Mouse (Mus musculus) myocyte (in vitro differentiated cells): ENCODE data around the gene Scube3.

Experiments used
- MYOD1 ChIP-seq, 3 experiments: IDR thresholded peaks; one replicate each; pipeline ENCODE4 v1.6.1; 2011; ENCODE audit warnings: control low read depth in 2 of 3, low read depth in 2 of 3, mild to moderate bottlenecking in 2 of 3, moderate library complexity in 1 of 3; ENCODE audit not compliant: insufficient read length in 2 of 3, control insufficient read depth in 1 of 3
- POLR2A ChIP-seq: IDR thresholded peaks from one replicate; pipeline ENCODE4 v1.6.1; 2011; ENCODE audit warnings: low read depth, mild to moderate bottlenecking, control low read depth, moderate library complexity; ENCODE audit not compliant: insufficient read length
- POLR2AphosphoS2 ChIP-seq: IDR thresholded peaks from one replicate; pipeline ENCODE4 v1.6.1; 2011; ENCODE audit warnings: low read depth, control low read depth; ENCODE audit not compliant: insufficient read length
- REST ChIP-seq: IDR thresholded peaks from one replicate; pipeline ENCODE4 v1.6.1; 2011; ENCODE audit warnings: mild to moderate bottlenecking, control low read depth, moderate library complexity; ENCODE audit not compliant: insufficient read depth, insufficient read length
- SRF ChIP-seq: IDR thresholded peaks from one replicate; pipeline ENCODE4 v1.6.1; 2011; ENCODE audit warnings: low read depth; ENCODE audit not compliant: control insufficient read depth, insufficient read length
- TCF12 ChIP-seq: IDR thresholded peaks from one replicate; pipeline ENCODE4 v1.6.1; 2011; ENCODE audit warnings: mild to moderate bottlenecking, control low read depth; ENCODE audit not compliant: poor library complexity, insufficient read depth, severe bottlenecking

- TF ChIP-seq POLR2A = no peak
- TF ChIP-seq TCF12 = no peak
- TF ChIP-seq SRF = no peak
- no peak for TF ChIP-seq REST
- TF ChIP-seq POLR2AphosphoS2 = no peak
- TF ChIP-seq MYOD1 (IDR thresholded peaks at IDR 0.05; ENCODE audit: control insufficient read depth in 1 of 3, insufficient read length in 2 of 3, low read depth in 2 of 3) = no peak
Observed at GRCm38 (mm10) chr17:28160361-28160760, 18.4 kb downstream of the Scube3 start.
